Mouse (Mus musculus): ENCODE measurements around the gene Rtl8a. TPM values are rescaled to one million over a fixed set of nuclear protein-coding genes. Genes with fewer than 3 reads are reported as not detected.
"Not testable (repeated sequence)": the region's sequence is repeated elsewhere in the genome, so short reads cannot be mapped to it uniquely, and the experiment has no call there.

Gene Rtl8a
- polyA plus RNA-seq, 1 experiment from 2014 or later, result 5.7 TPM

GRCm38 (mm10) chrX:53606176-53606575 lies 37.3 kb downstream of the Rtl8a start:
- not testable (repeated sequence) for H3K27me3 ChIP-seq (ENCODE audit: control insufficient read depth, insufficient read depth, low read depth, low read length); H3K4me2 ChIP-seq (ENCODE audit: low read depth, low read length); H3K36me3 ChIP-seq (ENCODE audit: control insufficient read depth, insufficient read depth); ATAC-seq (ENCODE audit: low read depth); H3K9ac ChIP-seq (ENCODE audit: low read depth, low read length); H3K27ac ChIP-seq (ENCODE audit: low read length); H3K4me3 ChIP-seq (ENCODE audit: low read depth, low read length); H3K9me3 ChIP-seq (replicated peaks; ENCODE audit: control insufficient read depth, low read length); H3K4me1 ChIP-seq (ENCODE audit: control insufficient read depth, low read depth, low read length)
- WGBS (ENCODE audit: insufficient replicate concordance), result 14% methylated on average over 1 of the region's 1 CpGs

GRCm38 (mm10) chrX:53599993-53600392 lies 43.5 kb downstream of the Rtl8a start:
- ATAC-seq (ENCODE audit: low read depth); H3K9me3 ChIP-seq (replicated peaks; ENCODE audit: control insufficient read depth, low read length); H3K4me2 ChIP-seq (ENCODE audit: low read depth, low read length); H3K4me3 ChIP-seq (ENCODE audit: low read depth, low read length); H3K27ac ChIP-seq (ENCODE audit: low read length); H3K9ac ChIP-seq (ENCODE audit: low read depth, low read length); H3K36me3 ChIP-seq (ENCODE audit: control insufficient read depth, insufficient read depth); H3K27me3 ChIP-seq (ENCODE audit: control insufficient read depth, insufficient read depth, low read depth, low read length); H3K4me1 ChIP-seq (ENCODE audit: control insufficient read depth, low read depth, low read length): not testable (repeated sequence)
- 0% methylated on average over 1 of the region's 2 CpGs for WGBS (ENCODE audit: insufficient replicate concordance)

Other genes starting within 250 kb of the Rtl8a start
- not detected in 2 replicates for gene Etd, start 208.8 kb downstream of the Rtl8a start, polyA plus RNA-seq (2015; fragmentation: Nextera tagmentation; extraction: Ambion mirVana)
- 2.4 and 2.6 TPM in 2 replicates for gene Rtl8c, start 35.6 kb downstream of the Rtl8a start, polyA plus RNA-seq (2015; fragmentation: Nextera tagmentation; extraction: Ambion mirVana)
- not detected in 2 replicates for gene Gm14597, start 34.7 kb downstream of the Rtl8a start, polyA plus RNA-seq (2015; fragmentation: Nextera tagmentation; extraction: Ambion mirVana)
- 4.0 and 4.7 TPM in 2 replicates for gene Rtl8b, start 26.7 kb upstream of the Rtl8a start, polyA plus RNA-seq (2015; fragmentation: Nextera tagmentation; extraction: Ambion mirVana)
- gene 4930502E18Rik, start 81.1 kb upstream of the Rtl8a start, polyA plus RNA-seq (2015; fragmentation: Nextera tagmentation; extraction: Ambion mirVana), result 0.06 and 0.09 TPM in 2 replicates
- gene 1700013H16Rik, start 114.1 kb upstream of the Rtl8a start, polyA plus RNA-seq (2015; fragmentation: Nextera tagmentation; extraction: Ambion mirVana), result not detected in 2 replicates
- not detected in 2 replicates for gene Zfp36l3, start 132.7 kb upstream of the Rtl8a start, polyA plus RNA-seq (2015; fragmentation: Nextera tagmentation; extraction: Ambion mirVana)
- gene Xlr, start 154.0 kb upstream of the Rtl8a start, polyA plus RNA-seq (2015; fragmentation: Nextera tagmentation; extraction: Ambion mirVana), result 2.7 and 3.0 TPM in 2 replicates